Mouse (Mus musculus): ENCODE measurements at regions not wholly inside any gene's neighbourhood (a gene's known extent, or its start where the extent isn't known, plus 50 kb on each side); places are given as distances from the start of the nearest gene placed in this dataset.

DNA sequence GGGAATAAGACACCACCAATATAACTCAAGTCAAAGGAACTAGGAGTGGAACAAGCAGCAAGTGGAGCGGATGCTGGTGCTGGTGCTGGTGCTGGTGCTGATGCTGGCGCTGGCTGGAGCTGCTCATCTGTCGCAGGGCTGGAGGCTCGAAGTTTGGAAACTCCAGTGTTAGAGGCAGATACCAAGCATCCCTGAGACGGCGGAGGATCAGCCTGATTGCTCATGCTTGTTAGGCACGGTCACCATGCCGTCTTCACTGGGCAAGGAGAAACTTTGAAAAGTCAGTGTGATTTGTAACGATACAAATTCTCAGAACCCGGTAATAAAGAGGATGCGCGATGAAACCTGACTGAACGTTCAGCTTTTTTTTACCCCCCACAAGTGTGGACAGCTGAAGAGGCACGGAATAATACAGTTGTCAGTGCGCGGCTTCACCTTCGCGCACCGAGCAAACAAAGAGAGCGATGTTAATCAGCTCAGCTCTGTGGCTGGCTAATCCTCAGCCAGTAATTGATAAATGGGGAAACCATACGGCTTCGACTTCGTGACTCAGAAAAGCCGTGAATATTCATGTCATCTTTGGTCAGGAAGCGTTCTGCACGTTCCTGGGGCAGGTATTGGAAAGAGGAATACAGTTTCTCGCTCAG lies 528.7 kb upstream of the Adgrl2 start:
- peak; percentile 58 for DNase-seq (ENCODE audit: low spot score)
- Histone ChIP-seq H3K9me3 (ENCODE audit: control insufficient read depth, low read length) (no peaks in the 10 kb centered on the region), H3K4me1 (replicated peaks; ENCODE audit: control insufficient read depth, insufficient read depth, low read length) (0 out of 2 replicates have a peak, but pooled peaks cover 2% of the 10 kb centered on the region), H3K27ac (ENCODE audit: low read depth, low read length) (no peak overlapping the region), H3K4me3 (ENCODE audit: low read depth, low read length) (peak overlapping the region; percentile 44), H3K36me3 (ENCODE audit: control insufficient read depth, insufficient read depth, low read length) (no peaks in the 10 kb centered on the region), H3K27me3 (ENCODE audit: control insufficient read depth, insufficient read depth, low read length) (no peaks in the 10 kb centered on the region), H3K9ac (ENCODE audit: low read depth, low read length) (peak overlapping the region; percentile 42; the same call in 1 of the 2 replicates), H3K4me2 (replicated peaks; ENCODE audit: low read depth, low read length) (peak overlapping the region; percentile 73)
- WGBS: 4% methylated on average over 27 of the region's 27 CpGs
- peak; percentile 62; the same call in 1 of the 2 replicates for ATAC-seq (ENCODE audit: low FRiP score)

DNA sequence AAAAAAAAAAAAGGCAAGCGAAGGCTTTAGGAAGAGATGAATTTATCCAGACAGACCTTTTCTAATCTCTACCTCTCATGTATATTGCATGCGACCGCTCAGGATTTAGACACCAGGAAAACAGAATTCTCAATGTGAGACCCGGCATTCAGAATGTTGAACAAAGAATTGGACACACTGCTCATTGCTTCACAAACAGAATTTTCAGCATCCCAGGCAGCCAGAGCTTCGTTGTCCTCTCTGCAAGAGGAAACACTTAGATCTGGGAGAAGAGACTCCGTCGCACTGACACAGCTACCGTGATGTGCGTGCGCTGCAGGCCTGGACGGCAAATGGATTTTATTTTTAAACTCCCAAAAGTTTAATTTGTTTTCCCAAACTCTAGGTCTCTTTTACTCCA lies 527.2 kb upstream of the Adgrl2 start:
- H3K4me1 ChIP-seq (replicated peaks; ENCODE audit: control insufficient read depth, insufficient read depth, low read length): 0 out of 2 replicates have a peak, but pooled peaks cover 2% of the 10 kb centered on the region
- no peaks in the 10 kb centered on the region for H3K36me3 ChIP-seq (ENCODE audit: control insufficient read depth, insufficient read depth, low read length)
- DNase-seq (ENCODE audit: low spot score) (no peak), ATAC-seq (ENCODE audit: low FRiP score) (peak; percentile 13; the same call in 1 of the 2 replicates)
- WGBS: 66% methylated on average over 11 of the region's 11 CpGs
- H3K27ac ChIP-seq (ENCODE audit: low read depth, low read length): no peak overlapping the region
- H3K4me3 ChIP-seq (ENCODE audit: low read depth, low read length): no peak overlapping the region
- no peak overlapping the region for H3K9ac ChIP-seq (ENCODE audit: low read depth, low read length)
- no peaks in the 10 kb centered on the region for H3K9me3 ChIP-seq (ENCODE audit: control insufficient read depth, low read length)
- H3K27me3 ChIP-seq (ENCODE audit: control insufficient read depth, insufficient read depth, low read length): no peaks in the 10 kb centered on the region
- H3K4me2 ChIP-seq (replicated peaks; ENCODE audit: low read depth, low read length): no peak overlapping the region

DNA sequence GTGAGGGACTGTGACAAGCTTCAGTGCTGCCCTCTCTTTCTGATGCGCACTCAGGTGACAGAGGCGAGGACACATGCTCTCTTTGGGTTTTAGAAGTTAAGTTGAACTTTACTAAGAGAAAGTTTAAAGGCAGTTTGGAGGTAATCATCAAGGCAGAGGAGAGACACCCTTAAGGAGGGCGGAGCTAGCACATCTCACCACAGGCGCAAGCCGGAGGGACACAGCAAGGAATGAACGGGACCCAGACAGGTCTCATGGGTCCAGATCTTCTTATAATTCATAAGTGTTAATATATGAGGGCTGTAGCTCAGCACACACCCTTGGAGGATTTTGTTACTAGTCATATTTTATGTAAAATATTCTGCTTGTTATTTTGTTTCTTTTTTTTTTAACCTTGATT lies 518.8 kb upstream of the Adgrl2 start:
- Histone ChIP-seq H3K27me3 (ENCODE audit: control insufficient read depth, insufficient read depth, low read length) (no peaks in the 10 kb centered on the region), H3K4me2 (replicated peaks; ENCODE audit: low read depth, low read length) (no peak overlapping the region), H3K4me1 (replicated peaks; ENCODE audit: control insufficient read depth, insufficient read depth, low read length) (no peaks in the 10 kb centered on the region), H3K9ac (ENCODE audit: low read depth, low read length) (no peak overlapping the region), H3K27ac (ENCODE audit: low read depth, low read length) (no peak overlapping the region), H3K9me3 (ENCODE audit: control insufficient read depth, low read length) (no peaks in the 10 kb centered on the region), H3K36me3 (ENCODE audit: control insufficient read depth, insufficient read depth, low read length) (no peaks in the 10 kb centered on the region), H3K4me3 (ENCODE audit: low read depth, low read length) (no peak overlapping the region)
- 88% methylated on average over 6 of the region's 6 CpGs for WGBS
- no peak for ATAC-seq (ENCODE audit: low FRiP score)
- DNase-seq (ENCODE audit: low spot score): no peak

DNA sequence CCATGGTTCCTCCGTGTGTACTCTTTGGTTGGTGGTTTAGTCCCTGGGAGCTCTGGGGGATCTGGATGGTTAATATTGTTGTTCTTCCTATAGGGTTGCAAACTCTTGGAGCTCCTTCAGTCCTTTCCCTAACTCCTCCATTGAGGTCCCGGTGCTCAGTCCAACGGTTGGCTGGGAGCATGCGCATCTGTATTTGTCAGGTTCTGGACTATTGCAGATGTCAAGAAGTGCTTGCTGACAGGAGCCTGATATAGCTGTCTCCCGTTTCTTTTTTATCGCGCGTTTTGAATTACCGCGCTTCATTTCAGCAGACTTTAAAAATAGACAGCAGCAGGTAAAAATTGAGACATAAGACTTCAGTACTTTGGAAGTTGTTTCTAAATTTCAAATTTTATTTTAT lies 518.3 kb upstream of the Adgrl2 start:
- Histone ChIP-seq H3K4me1 (replicated peaks; ENCODE audit: control insufficient read depth, insufficient read depth, low read length) (no peaks in the 10 kb centered on the region), H3K9ac (ENCODE audit: low read depth, low read length) (no peak overlapping the region), H3K27me3 (ENCODE audit: control insufficient read depth, insufficient read depth, low read length) (no peaks in the 10 kb centered on the region), H3K9me3 (ENCODE audit: control insufficient read depth, low read length) (no peaks in the 10 kb centered on the region), H3K4me3 (ENCODE audit: low read depth, low read length) (no peak overlapping the region), H3K36me3 (ENCODE audit: control insufficient read depth, insufficient read depth, low read length) (no peaks in the 10 kb centered on the region), H3K4me2 (replicated peaks; ENCODE audit: low read depth, low read length) (no peak overlapping the region), H3K27ac (ENCODE audit: low read depth, low read length) (no peak overlapping the region)
- DNase-seq (ENCODE audit: low spot score): no peak
- no peak for ATAC-seq (ENCODE audit: low FRiP score)
- WGBS: 90% methylated on average over 10 of the region's 10 CpGs

DNA sequence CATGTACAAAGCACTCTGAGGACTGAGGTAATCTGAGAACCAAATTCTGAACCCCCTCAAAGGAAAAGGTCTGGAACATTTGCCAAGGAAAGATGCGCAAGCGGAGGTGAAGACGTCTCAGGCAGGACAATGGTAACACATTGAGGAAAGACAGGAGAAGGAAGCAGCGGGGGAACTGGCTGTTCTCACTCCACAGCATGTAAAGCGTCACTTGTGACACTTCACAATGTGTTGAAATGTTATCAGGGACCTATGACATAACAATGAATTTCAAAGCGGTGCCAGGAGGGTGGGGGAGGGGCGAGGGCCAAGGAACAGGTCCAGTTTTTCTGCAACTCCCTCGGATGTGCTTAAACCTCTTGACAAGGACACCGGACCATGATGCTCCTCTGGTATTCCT lies 515.3 kb upstream of the Adgrl2 start:
- WGBS: 73% methylated on average over 9 of the region's 9 CpGs
- no peak for ATAC-seq (ENCODE audit: low FRiP score)

DNA sequence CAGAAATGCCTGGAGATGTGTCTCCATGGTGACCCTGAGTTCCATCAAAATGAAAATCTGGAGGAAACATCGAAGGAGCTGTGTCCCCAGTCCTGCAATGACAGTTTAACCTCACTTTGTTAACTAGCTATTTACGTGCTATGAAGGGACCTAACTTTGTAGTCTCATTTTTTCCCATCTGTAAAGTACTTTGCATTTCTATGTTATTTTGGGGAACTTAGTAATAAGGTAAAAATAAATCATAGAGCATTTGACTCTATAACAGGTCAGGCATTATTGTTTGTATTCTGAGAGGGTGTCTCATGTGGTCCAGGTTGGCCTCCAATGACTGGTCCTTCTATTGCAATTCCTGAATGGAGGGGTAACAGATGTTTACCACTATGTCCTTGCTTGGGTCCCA lies 513.6 kb upstream of the Adgrl2 start:
- Histone ChIP-seq H3K36me3 (ENCODE audit: control insufficient read depth, insufficient read depth, low read length) (no peaks in the 10 kb centered on the region), H3K4me1 (replicated peaks; ENCODE audit: control insufficient read depth, insufficient read depth, low read length) (no peaks in the 10 kb centered on the region), H3K4me3 (ENCODE audit: low read depth, low read length) (no peak overlapping the region), H3K27ac (ENCODE audit: low read depth, low read length) (no peak overlapping the region), H3K9ac (ENCODE audit: low read depth, low read length) (no peak overlapping the region), H3K4me2 (replicated peaks; ENCODE audit: low read depth, low read length) (no peak overlapping the region), H3K27me3 (ENCODE audit: control insufficient read depth, insufficient read depth, low read length) (no peaks in the 10 kb centered on the region), H3K9me3 (ENCODE audit: control insufficient read depth, low read length) (no peaks in the 10 kb centered on the region)
- WGBS: 87% methylated on average over 2 of the region's 2 CpGs
- DNase-seq (ENCODE audit: low spot score) (no peak), ATAC-seq (ENCODE audit: low FRiP score) (no peak)

More for the DNA sequence above, 515.3 kb upstream of the Adgrl2 start:
- Histone ChIP-seq H3K4me3 (ENCODE audit: low read depth, low read length) (no peak overlapping the region), H3K9ac (ENCODE audit: low read depth, low read length) (no peak overlapping the region), H3K4me2 (replicated peaks; ENCODE audit: low read depth, low read length) (no peak overlapping the region), H3K27me3 (ENCODE audit: control insufficient read depth, insufficient read depth, low read length) (no peaks in the 10 kb centered on the region), H3K27ac (ENCODE audit: low read depth, low read length) (no peak overlapping the region), H3K9me3 (ENCODE audit: control insufficient read depth, low read length) (no peaks in the 10 kb centered on the region), H3K36me3 (ENCODE audit: control insufficient read depth, insufficient read depth, low read length) (no peaks in the 10 kb centered on the region), H3K4me1 (replicated peaks; ENCODE audit: control insufficient read depth, insufficient read depth, low read length) (no peaks in the 10 kb centered on the region)
- DNase-seq (ENCODE audit: low spot score): no peak

DNA sequence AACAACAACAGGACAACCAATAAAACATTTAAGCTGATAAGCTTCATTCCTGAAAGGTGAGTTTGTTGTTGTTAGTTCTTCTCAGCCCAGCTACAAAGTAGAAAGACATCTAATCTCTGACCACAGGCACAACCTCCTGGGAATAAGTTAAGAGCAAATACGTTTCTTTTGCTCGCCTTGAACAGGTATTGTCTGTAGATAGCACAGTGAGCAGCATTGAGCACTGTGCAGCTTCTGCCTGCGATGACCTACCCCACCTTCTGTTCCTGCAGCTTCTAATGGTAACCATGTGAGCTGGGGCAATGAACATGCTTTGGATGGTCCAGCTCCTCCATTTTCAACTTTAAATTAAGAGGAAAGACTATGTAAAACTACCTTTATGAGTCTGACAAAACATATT lies 509.8 kb upstream of the Adgrl2 start:
- ATAC-seq (ENCODE audit: low FRiP score) (no peak), DNase-seq (ENCODE audit: low spot score) (no peak)
- no peak overlapping the region for H3K4me2 ChIP-seq (replicated peaks; ENCODE audit: low read depth, low read length)
- no peak overlapping the region for H3K27ac ChIP-seq (ENCODE audit: low read depth, low read length)
- WGBS: 73% methylated on average over 3 of the region's 3 CpGs
- no peaks in the 10 kb centered on the region for H3K27me3 ChIP-seq (ENCODE audit: control insufficient read depth, insufficient read depth, low read length)
- no peaks in the 10 kb centered on the region for H3K4me1 ChIP-seq (replicated peaks; ENCODE audit: control insufficient read depth, insufficient read depth, low read length)
- no peaks in the 10 kb centered on the region for H3K9me3 ChIP-seq (ENCODE audit: control insufficient read depth, low read length)
- no peak overlapping the region for H3K4me3 ChIP-seq (ENCODE audit: low read depth, low read length)
- H3K9ac ChIP-seq (ENCODE audit: low read depth, low read length): no peak overlapping the region
- H3K36me3 ChIP-seq (ENCODE audit: control insufficient read depth, insufficient read depth, low read length): no peaks in the 10 kb centered on the region

DNA sequence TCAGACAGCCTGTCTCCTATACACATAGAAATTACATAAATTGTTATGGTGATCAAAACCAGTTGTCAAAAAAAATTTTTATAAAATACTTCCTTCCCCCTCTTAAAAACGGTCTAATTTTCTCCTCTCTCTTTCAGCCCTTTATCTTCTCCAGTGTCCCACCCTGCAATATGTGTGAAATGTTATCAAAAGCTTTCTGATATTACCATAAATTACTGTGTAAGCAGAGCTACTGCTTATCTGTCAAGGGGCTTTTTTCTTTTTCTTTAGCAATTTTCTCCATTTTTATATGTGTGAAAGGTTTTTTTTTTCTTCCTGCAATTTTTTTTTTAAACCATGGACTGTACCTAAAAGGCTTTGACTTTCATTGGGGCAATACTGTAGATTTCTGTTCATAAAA lies 508.4 kb upstream of the Adgrl2 start:
- Histone ChIP-seq H3K9me3 (ENCODE audit: control insufficient read depth, low read length) (no peaks in the 10 kb centered on the region), H3K4me1 (replicated peaks; ENCODE audit: control insufficient read depth, insufficient read depth, low read length) (no peaks in the 10 kb centered on the region), H3K27ac (ENCODE audit: low read depth, low read length) (no peak overlapping the region), H3K9ac (ENCODE audit: low read depth, low read length) (no peak overlapping the region), H3K27me3 (ENCODE audit: control insufficient read depth, insufficient read depth, low read length) (no peaks in the 10 kb centered on the region), H3K4me2 (replicated peaks; ENCODE audit: low read depth, low read length) (no peak overlapping the region), H3K4me3 (ENCODE audit: low read depth, low read length) (no peak overlapping the region), H3K36me3 (ENCODE audit: control insufficient read depth, insufficient read depth, low read length) (no peaks in the 10 kb centered on the region)
- ATAC-seq (ENCODE audit: low FRiP score) (no peak), DNase-seq (ENCODE audit: low spot score) (no peak)
- 66% methylated on average over 1 of the region's 1 CpGs for WGBS

DNA sequence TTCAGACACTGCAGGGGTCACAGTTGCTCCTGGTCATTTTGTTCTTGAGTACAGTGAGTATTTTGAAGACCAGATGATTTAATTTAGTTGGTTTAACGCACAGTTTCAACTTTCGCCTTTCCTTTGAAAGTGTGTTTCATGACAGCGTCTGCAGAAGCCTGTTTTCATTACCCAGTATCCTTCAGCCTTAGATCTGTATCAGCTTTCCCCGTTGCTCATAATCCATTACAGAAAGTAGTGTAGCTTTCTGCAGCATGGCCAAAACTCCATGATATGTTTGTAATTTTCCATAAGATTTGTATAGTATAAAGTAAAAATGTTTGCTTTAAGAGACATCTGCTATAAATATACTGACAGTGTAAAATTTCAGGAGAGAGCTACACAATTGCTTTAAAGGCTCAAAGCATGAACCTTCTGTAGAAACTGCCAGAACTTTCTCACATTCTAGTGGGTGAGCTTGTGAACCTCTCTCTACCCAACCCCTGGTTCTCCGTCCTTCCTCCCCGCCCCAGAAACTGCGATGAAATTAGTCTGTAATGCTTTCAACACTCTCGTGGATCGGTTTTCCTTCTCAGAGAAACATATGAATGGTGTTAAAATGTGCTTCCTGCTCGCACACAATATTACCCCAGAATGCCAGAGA lies 506.6 kb upstream of the Adgrl2 start:
- Histone ChIP-seq H3K9me3 (ENCODE audit: control insufficient read depth, low read length) (no peaks in the 10 kb centered on the region), H3K9ac (ENCODE audit: low read depth, low read length) (no peak overlapping the region), H3K27me3 (ENCODE audit: control insufficient read depth, insufficient read depth, low read length) (no peaks in the 10 kb centered on the region), H3K4me1 (replicated peaks; ENCODE audit: control insufficient read depth, insufficient read depth, low read length) (no peaks in the 10 kb centered on the region), H3K4me3 (ENCODE audit: low read depth, low read length) (no peak overlapping the region), H3K27ac (ENCODE audit: low read depth, low read length) (no peak overlapping the region), H3K36me3 (ENCODE audit: control insufficient read depth, insufficient read depth, low read length) (no peaks in the 10 kb centered on the region), H3K4me2 (replicated peaks; ENCODE audit: low read depth, low read length) (no peak overlapping the region)
- DNase-seq (ENCODE audit: low spot score) (no peak), ATAC-seq (ENCODE audit: low FRiP score) (no peak)
- WGBS: 71% methylated on average over 10 of the region's 10 CpGs
